Mouse (Mus musculus) CH12.LX (cell line): ENCODE results near the gene Dagla. TPM values are rescaled to one million over a fixed set of nuclear protein-coding genes. Genes with fewer than 3 reads are reported as not detected.

ENCODE experiments used
- DNase-seq: peaks from one replicate; pipeline ENCODE4 v3.0.0-alpha.2; 2013; ENCODE audit errors: extremely low read depth
- H3K27ac ChIP-seq: 2 replicates; pipeline ENCODE4 v1.5.1; 2012; ENCODE audit warnings: low read depth, mild to moderate bottlenecking, control low read depth, moderate library complexity; ENCODE audit not compliant: insufficient read depth
- H3K27me3 ChIP-seq: replicated peaks from 2 replicates; pipeline ENCODE3; 2012; ENCODE audit warnings: inconsistent platforms
- H3K36me3 ChIP-seq, 2 experiments: replicated peaks in 1 of 2; 2 replicates each; pipeline versions ENCODE3 to v1.6.1; 2012; ENCODE audit warnings: inconsistent platforms in 1 of 2, low read length in 1 of 2, mild to moderate bottlenecking in 1 of 2, mixed read lengths in 1 of 2, moderate library complexity in 1 of 2; ENCODE audit not compliant: control insufficient read depth in 1 of 2, insufficient read depth in 1 of 2
- H3K4me1 ChIP-seq, 2 experiments: 2 replicates each; pipeline ENCODE4 v1.6.1; 2012; ENCODE audit warnings: inconsistent platforms in 1 of 2, moderate library complexity in 1 of 2; ENCODE audit not compliant: insufficient read depth in 2 of 2, control insufficient read depth in 1 of 2
- H3K4me2 ChIP-seq: 2 replicates; pipeline ENCODE4 v1.6.1; 2012; ENCODE audit warnings: low read depth, mild to moderate bottlenecking, control low read depth; ENCODE audit not compliant: poor library complexity, insufficient read depth, severe bottlenecking
- H3K4me3 ChIP-seq, 3 experiments: fragments of 150-350 bp in 1 of 3; sonication (generic) in 1 of 3; replicated peaks in 1 of 3; 2 replicates each; pipeline versions ENCODE3 to v1.5.1; 2011 to 2012; ENCODE audit warnings: low read depth in 2 of 3, low read length in 2 of 3, mild to moderate bottlenecking in 2 of 3, moderate library complexity in 2 of 3, control low read depth in 1 of 3, improper control_type of control experiment in 1 of 3, inconsistent platforms in 1 of 3, mixed read lengths in 1 of 3; ENCODE audit not compliant: poor library complexity in 1 of 3
- H3K79me2 ChIP-seq: replicated peaks from 2 replicates; pipeline ENCODE4 v1.6.1; 2012; ENCODE audit warnings: mild to moderate bottlenecking, moderate library complexity; ENCODE audit not compliant: control insufficient read depth, poor library complexity, insufficient read depth, severe bottlenecking; ENCODE audit errors: extremely low read depth
- H3K9ac ChIP-seq: 2 replicates; pipeline ENCODE4 v1.6.1; 2012; ENCODE audit warnings: low read depth, mild to moderate bottlenecking, control low read depth, moderate library complexity; ENCODE audit not compliant: insufficient read depth
- H3K9me3 ChIP-seq: replicated peaks from 2 replicates; pipeline ENCODE3; 2012; ENCODE audit warnings: low read length, inconsistent platforms, mixed read lengths
- BHLHE40 ChIP-seq: IDR thresholded peaks from 2 replicates; pipeline ENCODE4 v1.6.1; 2011; ENCODE audit warnings: mild to moderate bottlenecking, low read depth, low read length, improper control_type of control experiment
- CHD1 ChIP-seq: IDR thresholded peaks from 2 replicates; pipeline ENCODE4 v1.6.1; 2012; ENCODE audit warnings: low read depth, low read length, improper control_type of control experiment, inconsistent platforms
- CHD2 ChIP-seq: IDR thresholded peaks from 2 replicates; pipeline ENCODE4 v1.6.1; 2011; ENCODE audit warnings: low read length, improper control_type of control experiment
- CTCF ChIP-seq, 2 experiments: IDR thresholded peaks in 1 of 2; conservative IDR thresholded peaks in 1 of 2; 2 replicates each; pipeline ENCODE4 v1.5.1; 2011 to 2012; ENCODE audit warnings: low read depth in 2 of 2, low read length in 2 of 2, improper control_type of control experiment in 1 of 2, inconsistent platforms in 1 of 2, mild to moderate bottlenecking in 1 of 2, moderate library complexity in 1 of 2
- E2F4 ChIP-seq: IDR thresholded peaks from 2 replicates; pipeline ENCODE4 v1.6.1; 2011; ENCODE audit warnings: low read depth, low read length, improper control_type of control experiment; ENCODE audit not compliant: insufficient replicate concordance
- EP300 ChIP-seq: IDR thresholded peaks from 2 replicates; pipeline ENCODE4 v1.6.1; 2011; ENCODE audit warnings: low read length, improper control_type of control experiment
- ETS1 ChIP-seq: conservative IDR thresholded peaks from 2 replicates; pipeline ENCODE4 v1.6.1; 2012; ENCODE audit warnings: low read depth, mild to moderate bottlenecking, inconsistent platforms, low read length, improper control_type of control experiment, moderate library complexity
- GABPA ChIP-seq: IDR thresholded peaks from 2 replicates; pipeline ENCODE4 v1.6.1; 2012; ENCODE audit warnings: low read depth, low read length, improper control_type of control experiment, inconsistent platforms; ENCODE audit not compliant: insufficient replicate concordance
- HCFC1 ChIP-seq: IDR thresholded peaks from 2 replicates; pipeline ENCODE4 v1.6.1; 2012; ENCODE audit warnings: low read depth, mild to moderate bottlenecking, inconsistent platforms, low read length, improper control_type of control experiment
- JUN ChIP-seq: IDR thresholded peaks from 2 replicates; pipeline ENCODE4 v1.6.1; 2011; ENCODE audit warnings: low read depth, mild to moderate bottlenecking, low read length, improper control_type of control experiment, moderate library complexity; ENCODE audit not compliant: insufficient read depth
- JUND ChIP-seq: conservative IDR thresholded peaks from 2 replicates; pipeline ENCODE4 v1.6.1; 2011; ENCODE audit warnings: low read depth, low read length, improper control_type of control experiment
- KAT2A ChIP-seq: IDR thresholded peaks from 2 replicates; pipeline ENCODE4 v1.6.1; 2012; ENCODE audit warnings: low read length, improper control_type of control experiment, inconsistent platforms; ENCODE audit not compliant: insufficient replicate concordance
- MAFK ChIP-seq: IDR thresholded peaks from 2 replicates; pipeline ENCODE4 v1.6.1; 2011; ENCODE audit warnings: low read length, improper control_type of control experiment; ENCODE audit not compliant: insufficient replicate concordance
- MXI1 ChIP-seq: IDR thresholded peaks from 2 replicates; pipeline ENCODE4 v1.6.1; 2011; ENCODE audit warnings: mild to moderate bottlenecking, low read depth, low read length, improper control_type of control experiment
- MYC ChIP-seq: IDR thresholded peaks from 2 replicates; pipeline ENCODE4 v1.6.1; 2011; ENCODE audit warnings: low read depth, mild to moderate bottlenecking, improper control_type of control experiment, low read length
- NELFE ChIP-seq: IDR thresholded peaks from 2 replicates; pipeline ENCODE4 v1.6.1; 2011; ENCODE audit warnings: low read depth, low read length, improper control_type of control experiment
- NRF1 ChIP-seq: IDR thresholded peaks from 2 replicates; pipeline ENCODE4 v1.6.1; 2014; ENCODE audit warnings: low read depth, mild to moderate bottlenecking, inconsistent platforms, low read length, improper control_type of control experiment, moderate library complexity
- POLR2AphosphoS2 ChIP-seq: IDR thresholded peaks from 2 replicates; pipeline ENCODE4 v1.6.1; 2011; ENCODE audit warnings: low read depth, low read length, improper control_type of control experiment
- RAD21 ChIP-seq: IDR thresholded peaks from 2 replicates; pipeline ENCODE4 v1.6.1; 2011; ENCODE audit warnings: low read depth, mild to moderate bottlenecking, low read length, improper control_type of control experiment, moderate library complexity
- RCOR1 ChIP-seq: conservative IDR thresholded peaks from 2 replicates; pipeline ENCODE4 v1.6.1; 2012; ENCODE audit warnings: low read depth, mild to moderate bottlenecking, inconsistent platforms, low read length, improper control_type of control experiment
- SIN3A ChIP-seq: IDR thresholded peaks from 2 replicates; pipeline ENCODE4 v1.6.1; 2012; ENCODE audit warnings: low read length, improper control_type of control experiment, inconsistent platforms
- SMC3 ChIP-seq: IDR thresholded peaks from 2 replicates; pipeline ENCODE4 v1.6.1; 2011; ENCODE audit warnings: low read depth, low read length, improper control_type of control experiment
- TCF12 ChIP-seq: IDR thresholded peaks from 2 replicates; pipeline ENCODE4 v1.6.1; 2014; ENCODE audit warnings: low read depth, mild to moderate bottlenecking, inconsistent platforms, low read length, improper control_type of control experiment
- UBTF ChIP-seq: IDR thresholded peaks from 2 replicates; pipeline ENCODE4 v1.6.1; 2012; ENCODE audit warnings: low read depth, mild to moderate bottlenecking, inconsistent platforms, low read length, improper control_type of control experiment, moderate library complexity
- USF1 ChIP-seq: IDR thresholded peaks from 2 replicates; pipeline ENCODE4 v1.6.1; 2014; ENCODE audit warnings: low read depth, mild to moderate bottlenecking, inconsistent platforms, low read length, improper control_type of control experiment
- USF2 ChIP-seq: conservative IDR thresholded peaks from 2 replicates; pipeline ENCODE4 v1.6.1; 2011; ENCODE audit warnings: low read depth, low read length, improper control_type of control experiment
- ZC3H11A ChIP-seq: IDR thresholded peaks from 2 replicates; pipeline ENCODE4 v1.6.1; 2012; ENCODE audit warnings: low read depth, mild to moderate bottlenecking, inconsistent platforms, low read length, improper control_type of control experiment
- ZKSCAN1 ChIP-seq: IDR thresholded peaks from 2 replicates; pipeline ENCODE4 v1.6.1; 2012; ENCODE audit warnings: low read depth, inconsistent platforms, low read length, improper control_type of control experiment, borderline replicate concordance
- ZNF384 ChIP-seq: IDR thresholded peaks from 2 replicates; pipeline ENCODE4 v1.6.1; 2012; ENCODE audit warnings: low read depth, low read length, improper control_type of control experiment, inconsistent platforms
- dilution Hi-C: fragments of 300-500 bp; cut with MboI; formaldehyde crosslinking; loops from 2 replicates; pipeline ENCODE4 v1.14.3; 2020; ENCODE audit warnings: low sequenced_read_pairs; ENCODE audit not compliant: extremely low pct_unique_long_range_greater_than_20kb, extremely low pct_ligation_motif_present
- in situ Hi-C: fragments of 300-500 bp; cut with MboI; formaldehyde crosslinking; loops from 3 replicates; pipeline ENCODE4 v1.14.3; 2019; ENCODE audit warnings: low sequenced_read_pairs, low pct_ligation_motif_present, low pct_unique_long_range_greater_than_20kb, mixed read lengths
- polyA plus RNA-seq: library from polyadenylated mRNA; unstranded; fragments of >175 nt; gene quantifications from 2 replicates; pipeline ENCODE4 v1.2.1, GENCODE M21; 2012; ENCODE audit warnings: low read depth; ENCODE audit not compliant: insufficient read length
- total RNA-seq, 2 experiments: library from RNA; depleted of rRNA; stranded (reverse); fragments of 300-350 nt in 1 of 2; fragments of >200 nt in 1 of 2; gene quantifications; 2 replicates each; pipeline ENCODE4 v1.2.3; 2012 to 2014

The Dagla gene
- 0.21 and 0.55 TPM in 2 replicates for total RNA-seq (2012; rRNA removed)
- total RNA-seq (2014; rRNA removed): not detected in 2 replicates
- polyA plus RNA-seq: 0.12 and 0.21 TPM in 2 replicates

DNA sequence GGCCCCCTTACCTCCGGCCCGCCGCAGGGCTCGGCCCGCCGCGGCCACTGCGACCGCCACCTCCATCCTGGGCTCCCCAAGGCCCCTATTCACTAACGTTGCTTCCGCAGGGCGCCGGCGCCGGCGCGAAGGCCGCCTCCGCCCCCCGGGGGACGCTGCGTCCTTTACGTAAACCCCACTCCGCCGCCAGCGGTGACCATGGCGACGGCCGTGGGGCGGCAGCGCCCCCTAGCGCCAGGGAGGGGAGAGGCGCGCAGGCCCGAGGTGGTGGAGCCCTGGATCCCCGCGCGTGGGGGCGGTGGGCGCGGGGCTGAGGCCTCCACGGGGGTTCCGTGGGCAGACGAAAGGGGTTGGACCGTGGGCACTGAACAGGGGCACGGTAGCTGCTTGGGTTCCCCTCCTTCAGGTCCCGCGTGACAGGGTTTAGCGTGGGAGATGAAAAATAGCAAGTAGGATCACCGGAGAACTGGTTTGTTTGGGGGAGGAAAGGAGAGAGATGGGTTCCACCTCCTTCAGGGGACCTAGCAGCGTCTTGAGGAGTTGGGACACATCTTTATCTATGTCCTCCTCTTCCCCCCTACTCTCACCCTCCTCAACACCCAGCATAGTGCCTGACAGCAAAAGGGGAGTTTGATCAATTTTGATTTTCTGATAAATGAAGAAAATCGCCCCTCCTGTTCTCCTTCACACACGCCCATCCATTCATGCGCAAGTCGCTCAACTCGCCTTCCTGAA is at the start of gene Dagla:
Gene Dagla, minus strand, starts transcription at position 68 of the 735 bp plus-strand sequence.
- no peaks in the 10 kb centered on the region for H3K79me2 ChIP-seq
- dilution Hi-C loops (no loop called here), in situ Hi-C loops (loop anchor here (5.0 kb wide), 1 partner anchor 38 kb away; no protein-coding TSS in a partner anchor)
- TF ChIP-seq UBTF (no peak), BHLHE40 (no peak), ETS1 (no peak), E2F4 (no peak), MAFK (no peak), NRF1 (0 out of 2 replicates have a peak, but pooled peaks have one; percentile 18), NELFE (no peak), SMC3 (0 out of 2 replicates have a peak, but pooled peaks have one; percentile 10), MYC (no peak), USF2 (no peak), MXI1 (peak; percentile 76), CTCF (conservative IDR thresholded peaks at IDR 0.05 in 1 of 2, IDR thresholded peaks at IDR 0.05 in 1 of 2; ENCODE audit: low read depth in 2 of 2, low read length in 2 of 2) (peak; percentile 8 to 80; a peak in 2 of 4 replicates), EP300 (no peak), JUND (no peak), ZC3H11A (no peak), RCOR1 (no peak), CHD1 (no peak), TCF12 (no peak; the same call in 1 of the 2 replicates), CHD2 (no peak), SIN3A (no peak), RAD21 (peak; percentile 27; the same call in 1 of the 2 replicates), USF1 (no peak), KAT2A (no peak), ZNF384 (no peak), HCFC1 (no peak), ZKSCAN1 (no peak), GABPA (no peak), POLR2AphosphoS2 (no peak), JUN (no peak)
- DNase-seq: peak; percentile 29
- no peaks in the 10 kb centered on the region for H3K36me3 ChIP-seq
- no peak within 1 kb of the TSS for H3K27ac ChIP-seq
- peak within 1 kb of the TSS; percentile 90 for H3K4me2 ChIP-seq
- peaks cover 8 to 16% of the 10 kb centered on the region in 2 experiments for H3K4me1 ChIP-seq
- H3K4me3 ChIP-seq: peak within 1 kb of the TSS; percentile 15 to 65 (median 37)
- peaks cover 99% of the 10 kb centered on the region for H3K27me3 ChIP-seq
- H3K9me3 ChIP-seq: no peaks in the 10 kb centered on the region
- H3K9ac ChIP-seq: peak within 1 kb of the TSS; percentile 52
